Mouse (Mus musculus) testis, adult 2 months (tissue): Measurements from ENCODE around the gene Gkn1. TPM values are rescaled to one million over a fixed set of nuclear protein-coding genes. Genes with fewer than 3 reads are reported as not detected.

Experiments
- H3K27ac ChIP-seq: fragments of 200-500 bp; 2 replicates; pipeline ENCODE4 v1.5.1; 2012; ENCODE audit warnings: low read depth, low read length; ENCODE audit not compliant: control insufficient read depth, insufficient read depth
- H3K27me3 ChIP-seq: fragments of 200-500 bp; 2 replicates; pipeline ENCODE4 v1.6.1; 2012; ENCODE audit warnings: mild to moderate bottlenecking, low read length, moderate library complexity; ENCODE audit not compliant: control insufficient read depth, insufficient read depth
- H3K36me3 ChIP-seq: fragments of 200-500 bp; 2 replicates; pipeline ENCODE4 v1.6.1; 2012; ENCODE audit warnings: mild to moderate bottlenecking, low read length; ENCODE audit not compliant: control insufficient read depth, insufficient read depth
- H3K4me1 ChIP-seq: fragments of 200-500 bp; 2 replicates; pipeline ENCODE4 v1.6.1; 2012; ENCODE audit warnings: low read length; ENCODE audit not compliant: control insufficient read depth, insufficient read depth
- H3K4me3 ChIP-seq: fragments of 200-500 bp; 2 replicates; pipeline ENCODE4 v1.5.1; 2012; ENCODE audit warnings: low read depth, mild to moderate bottlenecking, low read length, moderate library complexity, mixed read lengths; ENCODE audit not compliant: control insufficient read depth
- CTCF ChIP-seq: fragments of 200-500 bp; IDR thresholded peaks from 2 replicates; pipeline ENCODE4 v1.5.1; 2012; ENCODE audit warnings: low read depth, mild to moderate bottlenecking, inconsistent platforms, low read length, moderate library complexity; ENCODE audit not compliant: control insufficient read depth, insufficient read depth, insufficient replicate concordance
- POLR2A ChIP-seq: fragments of 200-500 bp; IDR thresholded peaks from 2 replicates; pipeline ENCODE4 v1.6.1; 2012; ENCODE audit warnings: low read depth, mild to moderate bottlenecking, inconsistent platforms, low read length, moderate library complexity; ENCODE audit not compliant: control insufficient read depth
- polyA plus RNA-seq: library from polyadenylated mRNA; depleted of rRNA; stranded (reverse); fragments of >200 nt; gene quantifications from 2 replicates; pipeline ENCODE4 v1.2.3, GENCODE M21; 2012

Gene Gkn1
- polyA plus RNA-seq, 1 experiment = 0.19 TPM

DNA sequence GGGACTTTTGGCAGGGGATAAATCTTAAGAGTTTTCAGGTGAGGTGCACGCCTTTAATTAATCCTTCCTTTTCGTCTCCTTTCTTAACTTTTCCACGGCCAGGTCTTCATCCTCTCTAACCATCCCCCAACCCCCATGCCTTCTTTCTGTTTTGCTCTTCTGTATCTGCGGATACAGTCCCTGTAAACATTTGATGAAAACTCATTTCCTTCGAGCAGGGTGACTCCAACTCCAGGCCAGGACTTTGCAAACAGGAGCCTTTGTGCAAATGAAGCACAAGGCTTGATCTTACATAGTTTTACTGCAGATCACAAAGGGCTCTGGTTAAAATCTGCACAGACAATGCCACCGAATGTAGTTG, 14.8 kb downstream of the Gkn1 start:
- H3K27me3 ChIP-seq = no peaks in the 10 kb centered on the region
- H3K4me3 ChIP-seq = no peak overlapping the region
- no peak for TF ChIP-seq POLR2A
- TF ChIP-seq CTCF = no peak
- no peaks in the 10 kb centered on the region for H3K36me3 ChIP-seq
- H3K27ac ChIP-seq = no peak overlapping the region
- peaks cover 3% of the 10 kb centered on the region for H3K4me1 ChIP-seq

DNA sequence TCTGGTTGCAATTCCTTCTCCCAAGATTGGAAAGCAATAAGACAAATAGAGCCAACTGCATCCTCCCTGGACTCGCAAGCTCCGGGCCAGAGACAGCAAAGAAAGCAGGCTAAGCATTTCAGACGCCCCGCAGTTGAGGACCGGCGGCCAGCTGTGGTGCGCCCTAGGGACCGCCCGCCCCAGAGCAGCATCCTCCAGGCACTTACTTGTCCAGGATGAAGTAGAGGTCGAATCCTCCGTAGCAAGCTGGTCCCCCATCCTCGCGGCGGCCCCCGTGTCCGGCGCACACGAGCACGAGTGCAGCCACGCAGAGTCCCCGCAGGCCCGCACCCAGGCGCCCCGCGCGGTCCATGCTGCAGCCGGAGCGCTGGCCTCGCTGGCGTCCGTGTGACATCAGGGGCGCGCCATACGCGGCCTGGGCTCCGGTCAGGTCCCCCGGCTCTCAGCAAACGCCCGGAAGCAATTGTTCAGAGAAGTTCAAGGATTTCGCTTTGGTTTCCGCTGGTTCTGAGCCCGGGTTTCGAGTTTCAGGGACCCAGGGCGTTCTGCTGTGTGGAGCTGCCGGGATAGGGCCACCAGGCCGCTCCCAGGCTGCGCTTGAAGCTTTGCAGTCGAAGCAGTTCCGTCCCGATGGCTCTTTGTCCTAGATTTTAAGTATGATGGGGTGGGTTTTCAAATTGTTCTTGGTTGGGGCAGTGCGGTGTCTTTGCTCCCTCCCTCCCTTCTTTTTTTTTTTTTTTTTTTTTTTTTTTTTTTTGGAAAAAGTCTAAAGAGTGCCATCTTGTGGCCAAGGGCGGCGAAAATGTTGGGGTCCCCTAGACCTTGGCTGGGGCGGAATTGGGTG, 15.4 kb downstream of the Gkn1 start, which contains the start of gene Antxr1:
Gene Antxr1, minus strand, starts transcription at position 731 of the 844 bp plus-strand sequence.
- no peak within 1 kb of the TSS for H3K27ac ChIP-seq
- peak within 1 kb of the TSS; percentile 74 for H3K4me3 ChIP-seq
- TF ChIP-seq CTCF = no peak
- no peak for TF ChIP-seq POLR2A
- H3K4me1 ChIP-seq = peaks cover 3% of the 10 kb centered on the region
- no peaks in the 10 kb centered on the region for H3K36me3 ChIP-seq
- no peaks in the 10 kb centered on the region for H3K27me3 ChIP-seq

DNA sequence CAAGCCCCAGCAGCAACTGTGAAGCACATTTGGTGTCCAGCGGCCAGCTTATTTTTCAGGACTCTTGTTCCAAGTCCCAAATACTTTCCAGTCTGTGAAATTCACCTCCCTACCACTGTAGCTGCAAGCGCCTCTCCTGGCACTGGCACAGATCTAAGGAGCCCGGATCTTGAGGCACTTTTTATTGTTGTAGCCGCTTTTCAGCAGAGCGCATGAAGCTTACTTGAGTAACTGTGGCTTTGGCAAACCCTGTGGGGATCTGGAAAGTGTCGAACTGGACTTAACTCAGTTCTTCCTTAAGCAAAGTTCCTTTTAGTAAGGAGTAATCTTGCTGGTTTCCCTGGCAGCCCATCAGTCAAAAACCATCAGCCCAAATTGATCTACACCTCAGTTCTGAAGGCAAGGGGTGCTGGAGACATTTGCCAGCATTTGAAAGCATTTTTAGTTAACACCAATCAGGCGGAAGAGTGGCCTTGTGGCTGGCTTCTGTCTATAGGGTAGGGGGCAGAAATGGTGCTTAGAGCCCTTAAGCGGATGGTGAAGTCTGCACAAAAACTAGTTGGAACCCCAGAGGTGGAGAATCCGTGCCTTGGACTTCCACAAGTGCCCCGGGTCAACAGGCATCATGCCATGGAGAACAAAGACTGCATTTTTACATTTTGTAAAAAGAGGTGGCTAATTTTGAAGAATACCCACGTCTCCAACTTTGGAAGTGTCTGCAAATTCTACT, 16.2 kb downstream of the Gkn1 start:
- no peaks in the 10 kb centered on the region for H3K36me3 ChIP-seq
- H3K4me1 ChIP-seq = peaks cover 3% of the 10 kb centered on the region
- H3K4me3 ChIP-seq = peak overlapping the region; percentile 74
- 0 out of 2 replicates have a peak overlapping the region, but pooled peaks have one; percentile 13 for H3K27ac ChIP-seq
- TF ChIP-seq CTCF = no peak
- no peak for TF ChIP-seq POLR2A
- no peaks in the 10 kb centered on the region for H3K27me3 ChIP-seq

DNA sequence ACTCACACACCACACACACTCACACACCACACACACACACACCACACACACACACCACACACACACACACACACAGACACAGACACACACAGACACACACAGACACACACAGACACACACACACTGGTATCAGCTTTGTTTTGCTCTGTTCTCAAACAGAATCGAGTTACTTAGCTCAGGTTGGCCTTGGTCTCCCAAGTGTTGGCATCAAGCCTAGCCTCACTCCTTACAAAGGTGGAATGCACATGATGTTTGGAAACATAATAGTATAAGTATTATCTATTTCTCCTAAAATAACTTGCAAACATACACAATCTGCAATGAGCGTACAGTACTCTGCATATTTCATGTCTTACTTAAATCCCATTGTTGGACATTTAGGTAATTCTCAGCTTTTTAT, 18.4 kb downstream of the Gkn1 start:
- no peak overlapping the region for H3K27ac ChIP-seq
- no peaks in the 10 kb centered on the region for H3K27me3 ChIP-seq
- H3K4me3 ChIP-seq = no peak overlapping the region
- H3K36me3 ChIP-seq = no peaks in the 10 kb centered on the region
- TF ChIP-seq POLR2A (no peak), CTCF (no peak)
- peaks cover 3% of the 10 kb centered on the region for H3K4me1 ChIP-seq

DNA sequence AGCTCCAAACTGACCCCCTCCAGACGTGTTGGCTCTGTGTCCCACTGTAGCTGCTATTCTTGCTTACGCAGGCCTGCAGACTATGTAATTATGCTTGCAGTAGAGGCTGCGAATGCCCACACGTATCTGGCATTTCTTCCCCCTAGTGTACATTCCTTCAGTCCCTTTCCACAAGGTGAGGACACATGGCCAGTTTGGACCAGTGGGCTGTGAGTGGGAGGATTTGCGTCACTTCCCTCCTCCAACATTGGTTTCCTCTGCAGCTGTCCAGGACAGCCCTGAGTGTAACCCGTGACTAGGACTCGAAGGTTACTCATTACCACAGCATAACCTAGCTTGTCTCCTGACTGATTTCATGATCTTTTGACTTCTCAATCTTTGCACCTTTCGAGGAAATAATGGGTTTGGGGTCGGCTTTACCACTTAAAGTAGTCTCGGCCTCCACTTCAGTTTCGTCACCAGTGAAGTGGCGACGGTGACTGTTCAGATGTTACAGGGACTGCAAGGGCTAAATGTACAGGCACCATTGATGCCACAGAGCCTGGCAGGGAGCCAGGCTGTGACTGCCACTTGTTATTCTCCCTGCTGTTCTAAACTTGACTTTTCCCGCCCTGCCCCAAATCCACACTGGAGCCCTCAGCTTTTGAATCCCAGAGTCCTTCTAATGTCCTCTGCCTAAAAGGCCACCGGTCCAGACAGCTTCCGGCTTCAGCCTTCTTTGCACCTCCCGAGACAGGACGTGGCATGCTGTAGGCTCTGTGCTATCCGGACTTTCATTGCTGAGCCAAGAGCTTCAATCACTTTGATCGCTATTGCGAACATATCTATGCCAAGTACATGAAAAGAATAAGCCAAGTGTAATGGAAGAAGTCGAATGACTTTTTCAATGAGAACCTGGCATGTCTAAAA, 22.2 kb downstream of the Gkn1 start:
- Histone ChIP-seq H3K27ac (no peak overlapping the region), H3K36me3 (no peaks in the 10 kb centered on the region), H3K4me1 (no peaks in the 10 kb centered on the region), H3K27me3 (no peaks in the 10 kb centered on the region), H3K4me3 (no peak overlapping the region)
- TF ChIP-seq POLR2A (no peak), CTCF (no peak)

DNA sequence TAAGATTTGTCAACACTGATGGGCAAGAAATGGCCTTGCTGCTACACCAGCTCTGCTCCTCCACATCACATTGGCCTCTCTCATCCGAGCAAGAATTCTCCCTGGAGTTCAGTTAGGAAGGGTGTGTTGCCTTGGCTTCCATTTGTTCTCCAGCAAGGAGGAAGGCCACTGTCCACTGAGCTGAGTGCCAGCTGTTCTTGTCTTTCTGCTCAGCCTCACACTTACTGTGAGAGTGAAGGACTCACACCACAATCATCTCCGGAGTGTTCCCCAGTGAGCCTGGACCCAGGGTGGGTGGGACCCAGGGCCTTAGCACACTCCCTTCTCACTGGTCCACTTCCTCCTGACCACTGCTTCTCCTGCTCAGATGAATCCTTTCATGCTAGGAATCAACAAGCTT, 23.8 kb downstream of the Gkn1 start:
- no peaks in the 10 kb centered on the region for H3K36me3 ChIP-seq
- H3K27ac ChIP-seq = no peak overlapping the region
- no peaks in the 10 kb centered on the region for H3K27me3 ChIP-seq
- no peak overlapping the region for H3K4me3 ChIP-seq
- no peaks in the 10 kb centered on the region for H3K4me1 ChIP-seq
- TF ChIP-seq CTCF = no peak
